Mouse (Mus musculus) forebrain, postnatal 0 days (tissue): ENCODE measurements around the gene Mrpl51. TPM values are rescaled to one million over a fixed set of nuclear protein-coding genes. Genes with fewer than 3 reads are reported as not detected.

Experiments used
- ATAC-seq: fragments of 200-750 bp; cut with Nextera tagmentation; 2 replicates; pipeline ENCODE4 v1.8.0; 2017; ENCODE audit warnings: mild to moderate bottlenecking, moderate library complexity
- DNase-seq: peaks from one replicate; pipeline ENCODE4 v3.0.0-alpha.2; 2015
- H3K27ac ChIP-seq: fragments of 300-500 bp; sonication (generic); 2 replicates; pipeline ENCODE4 v1.5.1; 2014; ENCODE audit warnings: low read depth, mild to moderate bottlenecking, antibody characterized with exemption, low read length, moderate library complexity, mixed read lengths
- H3K27me3 ChIP-seq: fragments of 300-500 bp; sonication (generic); 2 replicates; pipeline ENCODE4 v1.6.1; 2014; ENCODE audit warnings: mild to moderate bottlenecking, low read length, mixed read lengths; ENCODE audit not compliant: insufficient read depth
- H3K36me3 ChIP-seq: fragments of 300-500 bp; sonication (generic); 2 replicates; pipeline ENCODE4 v1.6.1; 2014; ENCODE audit warnings: mild to moderate bottlenecking, moderate library complexity; ENCODE audit not compliant: insufficient read depth
- H3K4me1 ChIP-seq: fragments of 300-500 bp; sonication (generic); 2 replicates; pipeline ENCODE4 v1.6.1; 2014; ENCODE audit warnings: antibody characterized with exemption; ENCODE audit not compliant: insufficient read depth
- H3K4me2 ChIP-seq: fragments of 300-500 bp; sonication (generic); 2 replicates; pipeline ENCODE4 v1.6.1; 2014; ENCODE audit warnings: low read depth, mild to moderate bottlenecking, moderate library complexity
- H3K4me3 ChIP-seq: fragments of 300-500 bp; sonication (generic); 2 replicates; pipeline ENCODE4 v1.5.1; 2014; ENCODE audit warnings: low read depth, low read length, mixed read lengths
- H3K9ac ChIP-seq: fragments of 300-500 bp; sonication (generic); 2 replicates; pipeline ENCODE4 v1.6.1; 2014; ENCODE audit warnings: mild to moderate bottlenecking
- H3K9me3 ChIP-seq: fragments of 300-500 bp; sonication (generic); 2 replicates; pipeline ENCODE4 v1.6.1; 2016; ENCODE audit warnings: low read length
- CTCF ChIP-seq: sonication (generic); IDR thresholded peaks from 2 replicates; pipeline ENCODE4 v1.5.1; 2016; ENCODE audit warnings: antibody characterized with exemption, control low read depth, low read depth
- WGBS: fragments of 180-500 bp; shearing (Covaris S2); extraction: QIAGEN DNeasy Blood & Tissue Kit; methylation state at CpG from one replicate; pipeline ENCODE4 v1.1.7; 2014; 5-methylcytosine and 5-hydroxymethylcytosine counted together
- polyA plus RNA-seq: library from polyadenylated mRNA; unstranded; fragments of >200 nt; fragmentation: Nextera tagmentation; extraction: Ambion mirVana; gene quantifications from 2 replicates; pipeline ENCODE4 v1.2.1, GENCODE M21; 2015
- total RNA-seq: library from RNA; depleted of rRNA; stranded (reverse); fragments of >200 nt; gene quantifications from 2 replicates; pipeline ENCODE4 v1.2.3, GENCODE M21; 2014

Mrpl51 gene
- total and polyA plus RNA-seq, 2 experiments from 2014 or later: 51.3 to 146 TPM

DNA sequence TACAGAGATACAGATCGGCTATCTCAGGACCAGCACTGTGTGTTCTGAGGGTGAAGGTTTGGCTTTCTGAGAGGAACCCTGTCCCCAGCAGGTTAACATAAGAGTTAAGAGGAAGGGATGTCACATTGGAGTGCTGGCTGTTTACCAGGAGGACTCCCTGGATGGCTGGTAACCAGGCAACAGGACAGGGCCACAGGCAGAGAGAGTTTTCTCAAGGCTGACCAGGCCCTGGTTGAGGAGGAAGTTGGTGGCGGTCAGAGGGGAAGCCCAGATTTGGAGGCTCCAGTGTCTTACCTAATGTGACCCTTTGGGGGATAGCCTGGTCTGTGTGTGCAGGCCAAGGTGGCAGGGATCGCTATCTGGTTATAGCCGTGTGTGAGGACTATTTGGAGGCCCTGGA is 44.8 kb upstream of the Mrpl51 start:
- peak overlapping the region; percentile 91 for H3K9ac ChIP-seq
- peaks cover 22% of the 10 kb centered on the region for H3K4me1 ChIP-seq
- no peak for TF ChIP-seq CTCF
- ATAC-seq (no peak), DNase-seq (no peak)
- 85% methylated on average over 4 of the region's 4 CpGs for WGBS
- no peaks in the 10 kb centered on the region for H3K9me3 ChIP-seq
- H3K4me3 ChIP-seq: 0 out of 2 replicates have a peak overlapping the region, but pooled peaks have one; percentile 79
- H3K27ac ChIP-seq: no peak overlapping the region
- H3K36me3 ChIP-seq: peaks cover 22% of the 10 kb centered on the region
- H3K27me3 ChIP-seq: no peaks in the 10 kb centered on the region
- H3K4me2 ChIP-seq: peak overlapping the region; percentile 97

GRCm38 (mm10) chr6:125147329-125147728 is 44.3 kb upstream of the Mrpl51 start:
- Histone ChIP-seq H3K4me2 (peak overlapping the region; percentile 97), H3K27me3 (no peaks in the 10 kb centered on the region), H3K9me3 (no peaks in the 10 kb centered on the region), H3K4me3 (no peak overlapping the region), H3K36me3 (peaks cover 25% of the 10 kb centered on the region), H3K9ac (peak overlapping the region; percentile 91; the same call in 1 of the 2 replicates), H3K4me1 (peaks cover 22% of the 10 kb centered on the region), H3K27ac (no peak overlapping the region)
- DNase-seq: no peak
- ATAC-seq: no peak
- 63% methylated on average over 10 of the region's 10 CpGs for WGBS
- no peak for TF ChIP-seq CTCF

DNA sequence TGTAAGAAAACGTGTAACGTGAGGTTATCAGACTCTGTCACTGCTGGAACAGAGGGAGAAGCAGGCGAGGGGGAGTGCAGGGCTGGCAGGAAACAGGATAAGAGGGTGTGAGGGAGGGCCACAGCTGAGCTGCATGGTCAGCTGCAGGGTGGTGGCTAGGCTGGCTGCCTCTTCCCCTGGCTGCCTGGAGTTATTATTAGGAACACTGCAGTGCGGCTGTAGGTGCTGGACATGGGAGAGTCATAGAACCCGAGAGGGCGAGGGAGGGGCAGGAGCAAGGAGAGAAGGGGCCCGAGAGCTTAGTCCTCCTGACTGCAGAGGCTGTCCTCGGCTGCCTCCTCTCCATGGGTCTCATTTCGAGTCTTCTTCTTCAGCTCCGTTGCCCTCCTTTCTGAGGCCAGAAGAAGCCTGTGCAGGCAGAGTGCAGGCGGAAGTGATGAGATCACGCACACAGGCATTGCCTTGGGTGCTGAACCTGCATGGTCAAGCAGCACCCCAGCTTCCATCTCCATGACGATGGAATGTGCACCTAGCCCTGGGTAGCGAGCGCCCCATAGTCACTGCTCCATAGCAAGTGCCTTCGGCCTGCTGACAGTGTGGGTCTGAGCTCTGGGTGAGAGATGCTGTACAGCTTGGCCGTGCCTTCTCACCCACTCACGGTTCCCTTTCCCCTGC is 43.2 kb upstream of the Mrpl51 start:
- Histone ChIP-seq H3K9ac (0 out of 2 replicates have a peak overlapping the region, but pooled peaks have one; percentile 91), H3K4me3 (no peak overlapping the region), H3K36me3 (peaks cover 33% of the 10 kb centered on the region), H3K27me3 (no peaks in the 10 kb centered on the region), H3K4me2 (no peak overlapping the region), H3K9me3 (no peaks in the 10 kb centered on the region), H3K4me1 (peaks cover 22% of the 10 kb centered on the region), H3K27ac (peak overlapping the region; percentile 29; the same call in 1 of the 2 replicates)
- no peak for DNase-seq
- 73% methylated on average over 18 of the region's 18 CpGs for WGBS
- no peak for ATAC-seq
- no peak for TF ChIP-seq CTCF

- Histone ChIP-seq H3K4me3 (no peak overlapping the region), H3K36me3 (peaks cover 34% of the 10 kb centered on the region), H3K27ac (peak overlapping the region; percentile 29; the same call in 1 of the 2 replicates), H3K4me1 (peaks cover 22% of the 10 kb centered on the region), H3K9me3 (no peaks in the 10 kb centered on the region), H3K4me2 (no peak overlapping the region), H3K9ac (no peak overlapping the region), H3K27me3 (no peaks in the 10 kb centered on the region)
- 73% methylated on average over 16 of the region's 16 CpGs for WGBS
- TF ChIP-seq CTCF: no peak
- ATAC-seq (no peak), DNase-seq (peak; percentile 35)
These were observed 42.6 kb upstream of the Mrpl51 start for GRCm38 (mm10) chr6:125148926-125149568.

DNA sequence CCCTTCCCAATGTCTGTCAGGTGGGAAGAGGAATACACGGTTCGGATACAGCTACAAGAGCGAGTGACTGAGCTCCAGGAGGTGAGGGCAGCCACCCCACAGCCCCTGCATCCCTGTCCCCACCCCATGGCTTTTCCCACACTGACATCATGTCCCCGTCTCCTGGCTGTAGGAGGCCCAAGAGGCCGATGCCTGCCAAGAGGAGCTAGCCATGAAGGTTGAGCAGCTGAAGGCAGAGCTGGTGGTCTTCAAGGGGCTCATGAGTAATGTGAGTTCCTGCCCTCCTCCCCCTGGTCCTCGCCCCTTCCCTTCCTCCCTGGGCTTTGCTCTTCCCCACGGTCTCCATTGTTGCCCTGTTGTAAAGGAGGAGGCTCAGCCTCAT is 42.0 kb upstream of the Mrpl51 start:
- no peak for DNase-seq
- no peaks in the 10 kb centered on the region for H3K9me3 ChIP-seq
- no peak overlapping the region for H3K4me3 ChIP-seq
- H3K4me1 ChIP-seq: peaks cover 22% of the 10 kb centered on the region
- no peak overlapping the region for H3K27ac ChIP-seq
- H3K9ac ChIP-seq: no peak overlapping the region
- H3K4me2 ChIP-seq: no peak overlapping the region
- ATAC-seq: no peak
- H3K36me3 ChIP-seq: peaks cover 31% of the 10 kb centered on the region
- 67% methylated on average over 7 of the region's 7 CpGs for WGBS
- no peak for TF ChIP-seq CTCF
- H3K27me3 ChIP-seq: no peaks in the 10 kb centered on the region

- Histone ChIP-seq H3K9me3 (no peaks in the 10 kb centered on the region), H3K36me3 (peaks cover 48% of the 10 kb centered on the region), H3K4me3 (no peak overlapping the region), H3K27me3 (no peaks in the 10 kb centered on the region), H3K4me2 (no peak overlapping the region), H3K4me1 (no peaks in the 10 kb centered on the region), H3K9ac (no peak overlapping the region), H3K27ac (no peak overlapping the region)
- ATAC-seq (no peak), DNase-seq (no peak)
- WGBS: 85% methylated on average over 22 of the region's 22 CpGs
- TF ChIP-seq CTCF: no peak
These were observed 39.2 kb upstream of the Mrpl51 start for GRCm38 (mm10) chr6:125152212-125153017.
